Mouse (Mus musculus) macrophage (primary cell): ENCODE data around the gene Cacna1c. TPM values are rescaled to one million over a fixed set of nuclear protein-coding genes. Genes with fewer than 3 reads are reported as not detected.
"Not testable (repeated sequence)": the region's sequence is repeated elsewhere in the genome, so short reads cannot be mapped to it uniquely, and the experiment has no call there.

Experiments used
- H3K27ac ChIP-seq: fragments of 350-480 bp; formaldehyde crosslinking; 2 replicates; pipeline ENCODE4 v1.9.0; 2021
- H3K36me3 ChIP-seq: fragments of 350-480 bp; formaldehyde crosslinking; 2 replicates; pipeline ENCODE4 v1.9.0; 2021; ENCODE audit errors: inconsistent target
- H3K4me3 ChIP-seq: fragments of 350-480 bp; formaldehyde crosslinking; 2 replicates; pipeline ENCODE4 v1.9.0; 2021; ENCODE audit errors: inconsistent target
- H3K79me2 ChIP-seq: fragments of 350-480 bp; formaldehyde crosslinking; 2 replicates; pipeline ENCODE4 v1.9.0; 2021; ENCODE audit errors: inconsistent target
- WGBS: methylation state at CpG from one replicate; pipeline ENCODE4 v1.1.7; 2026; ENCODE audit warnings: inconsistent platforms; ENCODE audit not compliant: missing documents; 5-methylcytosine and 5-hydroxymethylcytosine counted together
- polyA plus RNA-seq: library from polyadenylated mRNA; stranded (reverse); fragments of 250-400 nt; gene quantifications from 3 replicates; pipeline ENCODE4 v1.2.4, GENCODE M21; 2018; ENCODE audit warnings: inconsistent platforms

Cacna1c gene
- polyA plus RNA-seq, 1 experiment from 2014 or later = not detected

DNA sequence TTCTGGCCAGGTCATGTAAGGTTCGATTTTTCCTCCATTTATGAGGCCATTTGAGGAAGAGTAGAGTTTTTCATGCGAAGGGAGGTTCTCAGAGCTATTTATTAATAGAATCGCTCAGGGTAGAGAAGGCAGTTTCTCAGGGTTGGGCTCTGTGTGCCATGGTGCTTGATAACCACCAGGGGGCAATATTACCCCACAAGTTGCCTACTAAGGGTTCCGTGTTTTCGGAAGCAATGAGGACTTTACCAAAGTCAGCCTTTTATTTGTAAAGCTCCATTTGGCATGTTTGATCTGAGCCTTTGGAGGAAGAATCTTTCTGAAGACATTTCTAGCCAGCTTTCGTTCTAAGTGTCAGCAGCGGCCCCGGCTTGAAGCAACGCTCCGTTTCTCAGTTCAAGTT is 24.1 kb upstream of the Cacna1c start:
- no peaks in the 10 kb centered on the region for H3K79me2 ChIP-seq
- H3K4me3 ChIP-seq = no peak overlapping the region
- H3K36me3 ChIP-seq = no peaks in the 10 kb centered on the region
- H3K27ac ChIP-seq = no peak overlapping the region
- WGBS = 41% methylated on average over 7 of the region's 10 CpGs

DNA sequence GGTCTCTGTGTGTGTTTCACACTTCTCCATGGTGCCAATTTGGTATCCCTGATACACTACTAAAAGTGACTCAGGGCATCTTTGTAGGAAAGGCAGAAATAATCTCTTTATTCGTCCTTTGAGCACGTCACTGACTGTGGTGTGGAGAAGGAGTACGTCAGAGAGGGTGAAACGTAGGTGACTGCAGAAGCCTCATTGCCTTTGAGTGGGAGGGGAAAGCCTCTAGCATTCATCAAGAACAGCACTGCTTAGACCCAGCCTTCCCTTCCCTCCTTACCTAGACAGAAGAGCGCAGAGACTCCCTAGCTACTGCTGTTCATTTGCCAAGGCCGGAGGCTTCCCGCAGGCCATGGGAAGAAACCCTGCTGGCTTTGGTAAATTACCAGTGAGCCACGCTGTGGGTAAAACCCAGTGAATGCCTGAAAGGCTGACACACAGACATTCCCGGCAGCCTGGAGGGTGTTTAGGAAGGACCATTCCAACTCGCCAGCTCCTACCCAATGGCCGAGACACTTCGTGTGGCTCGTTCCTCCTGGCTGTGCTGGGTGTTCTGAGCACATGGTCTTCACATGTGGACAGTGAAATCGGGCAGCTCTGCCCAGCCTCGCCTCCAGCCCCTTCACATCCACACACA is 23.1 kb upstream of the Cacna1c start:
- H3K27ac ChIP-seq = no peak overlapping the region
- WGBS = 95% methylated on average over 15 of the region's 15 CpGs
- H3K79me2 ChIP-seq = no peaks in the 10 kb centered on the region
- H3K4me3 ChIP-seq = no peak overlapping the region
- H3K36me3 ChIP-seq = peaks cover 8% of the 10 kb centered on the region; the same call in 1 of the 2 replicates

DNA sequence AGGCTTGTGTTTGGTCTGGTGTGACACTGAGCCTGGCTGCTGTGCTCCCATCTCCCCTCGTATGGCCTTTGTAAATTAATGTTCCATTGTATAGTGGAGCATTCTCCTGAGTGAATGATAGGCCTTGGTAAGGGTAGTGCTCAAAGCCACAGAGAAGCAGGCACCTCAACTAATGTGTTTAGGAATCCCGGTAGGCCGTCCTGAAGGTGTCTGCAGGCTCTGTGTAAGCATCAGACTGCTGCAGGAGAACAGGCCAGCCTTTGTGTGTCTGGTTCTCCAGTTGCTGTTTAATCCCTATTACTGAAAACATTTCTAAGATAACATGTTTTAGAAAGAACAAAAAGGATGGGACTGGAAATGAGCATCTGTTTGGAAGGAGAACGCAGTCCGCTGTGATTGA is 22.4 kb upstream of the Cacna1c start:
- no peak overlapping the region for H3K4me3 ChIP-seq
- H3K36me3 ChIP-seq = peaks cover 14% of the 10 kb centered on the region; the same call in 1 of the 2 replicates
- no peaks in the 10 kb centered on the region for H3K79me2 ChIP-seq
- no peak overlapping the region for H3K27ac ChIP-seq
- WGBS = 93% methylated on average over 5 of the region's 5 CpGs

DNA sequence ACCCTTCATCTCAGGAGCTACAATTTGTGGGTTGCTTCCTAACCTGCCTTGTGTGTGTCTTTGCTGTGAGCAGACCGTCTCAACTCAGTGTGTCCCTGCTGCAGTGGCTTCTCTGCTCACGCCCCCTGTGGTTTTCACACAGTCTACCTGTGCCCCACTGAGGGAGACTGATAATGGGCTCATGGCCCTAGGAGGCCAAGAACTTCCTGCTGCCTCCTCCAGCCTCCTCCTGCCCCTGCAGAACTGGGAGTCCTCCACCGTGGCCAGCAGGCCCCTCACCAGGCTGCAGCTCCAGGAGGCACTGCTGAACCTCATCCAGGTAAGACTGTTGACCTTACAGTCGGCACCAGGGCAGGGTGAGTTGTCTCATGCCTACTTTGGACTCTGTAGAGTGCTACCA is 21.4 kb upstream of the Cacna1c start:
- Histone ChIP-seq H3K79me2 (no peaks in the 10 kb centered on the region), H3K36me3 (peaks cover 19% of the 10 kb centered on the region; the same call in 1 of the 2 replicates), H3K4me3 (no peak overlapping the region), H3K27ac (no peak overlapping the region)
- WGBS = 89% methylated on average over 3 of the region's 4 CpGs

- Histone ChIP-seq H3K36me3 (peaks cover 19% of the 10 kb centered on the region; the same call in 1 of the 2 replicates), H3K27ac (no peak overlapping the region), H3K4me3 (no peak overlapping the region), H3K79me2 (no peaks in the 10 kb centered on the region)
- 97% methylated on average over 10 of the region's 10 CpGs for WGBS
Measured at GRCm38 (mm10) chr6:119215040-119215613, 18.9 kb upstream of the Cacna1c start.

DNA sequence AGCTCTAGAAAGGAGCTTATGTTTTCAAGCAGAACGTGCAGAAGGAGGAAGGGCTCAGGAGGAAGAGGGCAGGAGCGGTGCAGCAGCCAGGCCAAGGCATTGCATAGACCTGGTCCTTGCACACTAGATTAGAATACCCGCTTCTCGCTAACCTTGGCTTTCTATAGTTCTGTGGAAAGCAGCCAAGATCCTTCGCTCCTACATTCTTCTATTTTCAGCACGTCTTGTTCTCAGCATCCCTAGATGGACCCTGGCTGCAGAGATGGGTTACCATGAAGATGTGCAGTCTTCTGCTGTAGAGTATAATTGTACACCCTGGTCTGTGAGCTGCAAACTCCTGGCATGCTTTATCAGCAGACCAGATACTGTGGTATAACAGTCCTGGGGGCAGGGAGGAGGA is 18.0 kb upstream of the Cacna1c start:
- WGBS = 93% methylated on average over 6 of the region's 6 CpGs
- Histone ChIP-seq H3K36me3 (peaks cover 19% of the 10 kb centered on the region; the same call in 1 of the 2 replicates), H3K79me2 (no peaks in the 10 kb centered on the region), H3K4me3 (no peak overlapping the region), H3K27ac (no peak overlapping the region)

DNA sequence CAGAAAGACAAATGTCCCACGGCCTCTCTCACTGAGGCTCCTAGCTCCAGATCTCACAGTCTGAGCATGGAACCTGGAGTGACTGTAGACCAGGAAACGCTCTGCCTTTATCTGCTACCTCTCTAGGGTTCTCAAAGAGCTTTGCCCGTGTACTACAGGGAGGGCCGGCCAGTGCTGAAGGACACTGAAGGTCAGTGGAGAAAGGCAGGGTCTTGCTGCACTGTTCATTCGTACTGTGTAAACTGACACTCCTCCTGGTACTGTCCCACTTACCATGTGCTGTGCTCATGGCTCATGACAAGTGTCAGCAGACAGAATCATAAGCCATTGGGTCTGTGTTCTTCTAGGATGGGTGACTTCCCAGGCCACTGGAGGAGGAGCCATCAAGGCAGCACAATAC is 17.2 kb upstream of the Cacna1c start:
- 94% methylated on average over 5 of the region's 5 CpGs for WGBS
- H3K36me3 ChIP-seq = peaks cover 19% of the 10 kb centered on the region; the same call in 1 of the 2 replicates
- no peak overlapping the region for H3K4me3 ChIP-seq
- no peak overlapping the region for H3K27ac ChIP-seq
- H3K79me2 ChIP-seq = no peaks in the 10 kb centered on the region

DNA sequence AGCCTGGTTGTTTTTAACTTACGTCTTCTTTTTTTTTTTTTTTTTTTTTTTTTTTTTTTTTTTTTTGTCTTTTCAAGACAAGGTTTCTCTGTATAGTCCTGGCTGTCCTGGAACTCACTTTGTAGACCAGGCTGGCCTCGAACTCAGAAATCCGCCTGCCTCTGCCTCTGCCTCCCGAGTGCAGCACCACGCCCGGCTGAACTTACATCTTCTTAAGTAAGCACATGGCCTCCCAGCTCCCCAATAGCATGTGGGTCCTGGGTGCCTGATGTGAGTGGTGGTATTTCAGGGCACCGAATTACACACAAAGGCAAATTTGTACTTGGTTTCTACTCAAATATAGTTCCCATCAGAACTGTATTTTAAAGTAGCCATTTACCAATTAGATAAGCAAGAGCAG is 9.8 kb upstream of the Cacna1c start:
- not testable (repeated sequence) for H3K4me3 ChIP-seq, H3K79me2 ChIP-seq, H3K27ac ChIP-seq, H3K36me3 ChIP-seq
- 93% methylated on average over 6 of the region's 7 CpGs for WGBS

- H3K4me3 ChIP-seq = no peak overlapping the region
- peaks cover 6% of the 10 kb centered on the region; the same call in 1 of the 2 replicates for H3K36me3 ChIP-seq
- no peak overlapping the region for H3K27ac ChIP-seq
- WGBS = 100% methylated on average over 2 of the region's 3 CpGs
- H3K79me2 ChIP-seq = no peaks in the 10 kb centered on the region
Measured at GRCm38 (mm10) chr6:119204915-119205314, 8.7 kb upstream of the Cacna1c start.

- H3K27ac ChIP-seq = no peak overlapping the region
- 100% methylated on average over 6 of the region's 7 CpGs for WGBS
- peaks cover 6% of the 10 kb centered on the region; the same call in 1 of the 2 replicates for H3K36me3 ChIP-seq
- no peak overlapping the region for H3K4me3 ChIP-seq
- no peaks in the 10 kb centered on the region for H3K79me2 ChIP-seq
Measured at GRCm38 (mm10) chr6:119204286-119204685, 8.1 kb upstream of the Cacna1c start.

DNA sequence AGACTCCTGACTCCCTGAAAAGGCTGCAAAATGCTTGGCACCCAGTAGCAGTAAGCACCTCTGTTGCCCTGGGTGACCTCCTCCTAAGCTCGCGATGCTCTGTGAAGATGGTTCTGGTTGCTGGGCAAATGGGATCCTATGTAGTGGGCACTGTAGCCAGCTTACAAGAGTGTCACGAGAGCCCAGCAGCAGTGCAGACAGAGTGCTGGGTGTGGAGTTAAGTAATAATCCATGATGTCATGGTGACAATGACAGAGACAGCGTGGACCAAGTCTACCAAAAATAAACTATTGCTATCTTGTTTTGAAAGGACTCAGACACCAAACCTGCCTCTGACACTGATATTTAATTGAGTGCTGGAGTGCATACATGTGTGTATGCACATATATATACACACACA is 5.4 kb upstream of the Cacna1c start:
- 95% methylated on average over 4 of the region's 4 CpGs for WGBS
- Histone ChIP-seq H3K4me3 (no peak overlapping the region), H3K27ac (no peak overlapping the region), H3K36me3 (peaks cover 6% of the 10 kb centered on the region; the same call in 1 of the 2 replicates), H3K79me2 (no peaks in the 10 kb centered on the region)

GRCm38 (mm10) chr6:119200362-119200761 is 4.1 kb upstream of the Cacna1c start:
- WGBS = 92% methylated on average over 5 of the region's 5 CpGs
- Histone ChIP-seq H3K4me3 (no peak overlapping the region), H3K27ac (no peak overlapping the region), H3K36me3 (peaks cover 6% of the 10 kb centered on the region; the same call in 1 of the 2 replicates), H3K79me2 (no peaks in the 10 kb centered on the region)

DNA sequence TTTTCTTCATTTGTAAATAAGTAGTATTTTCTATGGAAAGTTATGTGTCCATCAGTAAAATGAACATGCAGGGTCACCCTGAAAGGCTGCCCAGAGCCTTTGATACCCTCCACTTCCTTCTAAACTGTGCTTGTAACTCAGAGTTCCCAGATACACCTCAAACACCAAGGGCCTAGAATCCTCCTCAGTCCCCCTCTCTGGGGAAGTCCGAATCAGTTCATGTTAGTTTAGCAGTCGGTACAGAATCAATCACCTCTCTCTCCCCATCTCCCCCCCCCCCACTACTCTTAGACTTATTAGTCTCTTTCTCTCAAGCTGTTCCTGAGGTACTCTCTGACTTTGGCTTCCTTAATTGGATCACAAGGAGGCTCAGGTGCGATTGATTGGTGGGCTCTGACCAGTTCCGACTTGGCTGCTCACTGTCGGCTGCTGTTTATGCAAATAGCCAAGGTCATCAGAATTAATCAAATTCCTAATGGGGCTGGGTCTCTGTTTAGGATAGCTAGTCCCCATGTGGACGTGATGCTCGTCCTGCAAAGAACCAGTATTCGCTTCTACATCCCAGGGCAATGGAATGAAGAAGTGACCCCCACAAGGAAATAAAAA is 3.2 kb upstream of the Cacna1c start:
- WGBS = 88% methylated on average over 8 of the region's 8 CpGs
- Histone ChIP-seq H3K27ac (no peak overlapping the region), H3K36me3 (peaks cover 5% of the 10 kb centered on the region; the same call in 1 of the 2 replicates)

DNA sequence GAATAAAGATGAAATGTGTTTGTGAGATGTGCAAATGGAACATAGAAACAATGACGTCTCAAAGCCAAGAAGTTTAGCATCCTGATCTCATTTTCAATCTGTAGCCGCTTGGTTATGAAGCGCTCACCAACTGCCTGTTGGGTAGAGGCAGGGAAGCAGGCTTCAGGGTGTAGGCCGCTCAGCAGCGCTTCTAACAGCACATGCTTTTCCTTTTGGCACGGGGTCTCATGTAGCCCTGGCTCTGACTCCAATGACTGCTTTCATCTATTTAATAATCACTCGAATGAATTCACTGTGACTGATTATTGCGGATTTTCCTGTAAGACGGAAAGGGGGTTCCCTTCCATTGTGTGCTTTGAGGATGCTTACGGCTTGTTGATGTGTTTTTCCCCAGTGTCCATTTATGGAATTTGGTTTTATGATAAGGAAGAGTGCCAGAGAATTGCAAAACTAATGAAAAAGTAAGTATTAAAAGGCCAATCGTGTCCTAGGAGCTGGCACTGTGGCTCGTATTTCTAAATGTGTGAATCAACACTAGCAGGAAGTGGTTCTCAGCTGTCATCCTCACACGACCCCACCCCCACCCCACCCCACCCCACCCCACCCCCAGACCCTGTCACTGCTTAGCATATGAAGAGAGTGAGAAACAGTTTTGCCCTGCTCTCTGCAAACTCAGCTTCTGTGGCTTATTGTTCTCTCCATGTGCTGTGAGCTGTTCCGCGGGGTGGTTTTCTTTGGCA is 2.5 kb upstream of the Cacna1c start:
- Histone ChIP-seq H3K27ac (no peak overlapping the region), H3K4me3 (no peak overlapping the region), H3K79me2 (no peaks in the 10 kb centered on the region), H3K36me3 (no peaks in the 10 kb centered on the region; the same call in 1 of the 2 replicates)
- WGBS = 81% methylated on average over 15 of the region's 15 CpGs

More for the DNA sequence above, 3.2 kb upstream of the Cacna1c start:
- H3K79me2 ChIP-seq = no peaks in the 10 kb centered on the region
- no peak overlapping the region for H3K4me3 ChIP-seq
